Mouse (Mus musculus) left cerebral cortex, postnatal 4 days (tissue): ENCODE measurements around the gene Tjp2. TPM values are rescaled to one million over a fixed set of nuclear protein-coding genes. Genes with fewer than 3 reads are reported as not detected.
"Not testable (repeated sequence)": the region's sequence is repeated elsewhere in the genome, so short reads cannot be mapped to it uniquely, and the experiment has no call there.

Experiments
- DNase-seq: peaks from one replicate; pipeline ENCODE4 v3.0.0-alpha.2; 2022
- intact Hi-C: fragments of 180-260 bp; cut with DNase I; formaldehyde crosslinking; loops from one replicate; pipeline ENCODE4 v1.15.1; 2025
- total RNA-seq, 2 experiments: library from RNA; stranded (reverse); gene quantifications; 2 replicates each; pipeline ENCODE4 v1.2.3; 2021

The Tjp2 gene
- total RNA-seq, 2 experiments from 2014 or later, result 19.0 to 20.3 TPM

- intact Hi-C loops, result no loop called here
- no peak for DNase-seq
Measured at GRCm38 (mm10) chr19:24137392-24137791, 87.4 kb downstream of the Tjp2 start.

- intact Hi-C loops, result no loop called here
- no peak for DNase-seq
Measured at GRCm38 (mm10) chr19:24134991-24135390, 89.8 kb downstream of the Tjp2 start.

DNA sequence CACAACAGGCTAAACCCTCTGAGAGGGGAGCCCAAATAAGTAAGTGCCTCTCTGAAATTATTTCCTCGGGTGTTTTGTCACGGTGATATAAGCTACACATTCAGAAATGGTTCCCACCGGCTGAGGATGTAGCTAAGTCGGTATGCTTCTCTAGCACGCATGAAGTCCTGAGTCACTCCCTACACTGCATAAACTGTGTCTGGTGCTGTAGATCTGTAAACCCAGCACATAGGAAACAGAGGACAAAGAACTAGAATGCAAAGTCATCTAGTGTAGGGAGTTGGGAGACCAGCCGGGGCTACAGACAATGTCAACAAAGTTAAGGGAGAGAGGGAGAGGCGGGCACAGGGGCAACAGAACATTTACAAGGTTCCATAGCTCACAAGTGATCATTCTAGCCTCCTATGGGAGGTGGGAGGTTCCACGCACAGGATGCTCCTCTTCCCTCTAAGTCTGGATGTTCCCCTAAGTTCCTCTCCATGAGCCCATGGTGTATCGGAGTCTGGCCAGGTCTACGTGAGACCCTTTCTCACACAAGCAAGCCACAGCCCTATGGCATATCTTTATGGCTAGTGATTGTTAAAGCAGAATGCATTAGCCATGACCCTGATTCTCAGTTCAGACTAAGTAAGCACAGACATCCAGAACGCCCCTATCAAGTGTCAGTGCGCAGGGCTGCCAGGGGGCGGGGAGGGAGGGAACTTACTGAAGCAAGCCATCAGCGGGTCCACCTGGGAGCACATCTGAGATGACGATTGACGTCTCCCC is 90.5 kb downstream of the Tjp2 start:
- DNase-seq, result no peak
- intact Hi-C loops, result no loop called here

DNA sequence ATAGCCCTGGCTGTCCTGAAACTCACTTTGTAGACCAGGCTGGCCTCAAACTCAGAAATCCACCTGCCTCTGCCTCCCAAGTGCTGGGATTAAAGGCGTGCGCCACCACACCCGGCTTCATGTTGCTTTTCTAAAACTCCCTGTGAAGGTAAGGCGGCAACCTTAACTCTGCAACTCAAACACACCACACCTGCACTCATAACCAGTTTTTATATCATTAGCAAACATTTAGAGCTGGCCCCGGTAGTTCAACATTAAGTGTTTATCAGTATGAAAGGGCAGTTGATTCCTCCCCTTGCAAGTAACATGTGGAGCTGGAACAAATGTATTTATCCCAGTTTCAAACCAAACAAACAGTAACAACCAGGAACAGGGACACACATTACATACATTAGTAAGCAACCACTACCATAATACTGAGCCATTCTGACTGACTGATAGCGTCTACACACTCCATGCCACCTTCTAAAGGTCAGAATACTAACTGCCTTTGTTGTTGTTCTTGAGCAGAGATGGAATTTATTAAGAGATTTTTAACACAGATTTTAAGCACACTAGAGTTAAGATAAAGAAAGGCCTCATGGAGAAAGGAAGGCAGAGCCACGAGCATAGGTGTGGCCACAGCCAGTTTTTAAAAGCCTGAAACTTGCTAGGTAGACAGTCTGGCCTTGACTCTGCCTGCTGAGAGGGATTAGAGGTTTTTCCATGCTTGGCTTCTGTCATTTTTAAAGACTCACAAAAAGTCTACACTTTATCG is 101.1 kb downstream of the Tjp2 start:
- intact Hi-C loops, result no loop called here
- DNase-seq, result no peak

DNA sequence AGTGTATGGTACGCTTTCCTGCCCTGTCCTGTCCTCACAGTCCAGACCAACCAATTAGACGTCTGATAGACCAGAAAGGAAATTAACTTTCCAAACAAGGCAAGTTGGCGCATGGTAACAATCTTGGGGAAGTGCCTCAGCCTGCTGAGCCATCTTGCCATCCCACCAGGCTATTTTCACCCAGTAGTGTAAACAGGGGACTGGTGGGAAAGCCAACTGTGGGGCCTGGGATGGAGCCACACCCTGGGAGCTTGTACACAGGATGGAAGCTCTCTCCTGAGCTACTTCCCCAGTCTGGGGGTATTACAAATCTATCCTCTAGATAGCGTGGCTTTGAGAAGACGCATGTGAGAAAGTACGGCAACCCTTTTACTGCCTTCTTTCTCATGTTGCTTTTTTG is 101.7 kb downstream of the Tjp2 start:
- intact Hi-C loops, result no loop called here
- DNase-seq, result no peak

- intact Hi-C loops, result no loop called here
- no peak for DNase-seq
Measured at GRCm38 (mm10) chr19:24122647-24123046, 102.2 kb downstream of the Tjp2 start.

GRCm38 (mm10) chr19:24120811-24121210 is 104.0 kb downstream of the Tjp2 start:
- no peak for DNase-seq
- intact Hi-C loops, result no loop called here

DNA sequence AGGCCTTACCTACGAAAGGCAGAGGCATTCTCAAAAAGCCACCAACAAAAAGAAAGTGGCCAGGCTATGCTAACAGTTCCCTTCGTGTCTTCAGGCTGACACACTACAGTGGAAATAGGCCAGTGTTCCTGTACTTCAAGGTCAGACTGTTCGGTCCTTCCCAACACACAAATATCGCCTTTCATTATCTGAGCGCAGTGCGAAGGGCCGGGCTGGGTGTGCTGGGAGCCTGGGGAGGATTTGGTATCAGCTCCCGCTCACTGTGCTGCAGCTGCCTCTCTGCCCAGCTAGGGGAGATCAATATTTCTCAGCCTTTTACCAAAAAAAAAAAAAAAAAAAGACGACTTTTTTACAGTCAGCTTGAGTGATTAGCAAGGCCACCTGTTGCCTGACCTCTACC is 106.1 kb downstream of the Tjp2 start:
- no peak for DNase-seq
- intact Hi-C loops, result no loop called here

- no peak for DNase-seq
- intact Hi-C loops, result no loop called here
Measured at GRCm38 (mm10) chr19:24111581-24111980, 113.2 kb downstream of the Tjp2 start.

- no peak for DNase-seq
- intact Hi-C loops, result no loop called here
Measured at GRCm38 (mm10) chr19:24107707-24108106, 117.1 kb downstream of the Tjp2 start.

DNA sequence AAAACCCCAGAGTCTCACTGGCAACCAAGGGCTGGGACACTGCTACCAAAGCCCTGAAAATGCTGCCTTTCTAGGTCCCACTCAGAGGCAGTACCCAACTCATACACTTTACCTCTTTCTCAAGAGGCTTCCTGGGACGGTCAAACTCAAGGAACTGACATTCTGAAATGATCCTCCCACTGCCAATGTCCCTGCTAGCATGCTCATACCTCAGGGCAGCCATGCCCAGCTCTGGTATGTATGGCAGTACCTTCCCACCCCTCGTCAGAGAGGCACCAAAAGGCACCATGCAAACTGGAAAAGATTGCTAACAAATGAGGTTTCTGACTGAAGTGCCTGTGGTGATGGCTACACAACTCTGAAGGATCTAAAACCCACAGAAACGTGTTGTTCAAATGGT is 121.0 kb downstream of the Tjp2 start:
- intact Hi-C loops, result no loop called here
- no peak for DNase-seq

DNA sequence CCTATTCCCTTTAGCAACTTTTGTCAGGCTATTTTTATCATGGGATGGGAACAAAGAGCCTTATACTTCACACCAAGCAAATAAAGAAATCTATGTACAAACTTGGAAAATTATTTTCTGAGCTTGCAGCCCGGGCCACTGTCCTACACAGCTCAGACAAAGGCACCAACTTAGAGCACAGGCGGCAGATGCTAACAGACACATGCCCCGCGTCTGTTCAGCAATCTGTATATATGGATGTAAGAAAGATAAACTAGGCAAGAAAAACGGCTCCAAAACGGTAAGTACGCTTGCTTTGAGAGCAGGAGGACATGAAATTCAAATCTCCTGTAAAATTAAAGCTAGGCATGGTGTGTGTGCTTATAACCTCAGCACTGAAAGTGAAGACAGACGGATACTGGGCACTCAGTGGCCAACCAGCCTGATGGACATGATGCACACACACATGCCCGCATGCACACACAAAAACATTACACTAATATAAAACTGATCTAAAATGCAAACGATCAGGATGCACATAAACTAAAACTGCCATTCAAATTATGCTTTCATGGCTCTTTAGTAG is 122.2 kb downstream of the Tjp2 start:
- intact Hi-C loops, result no loop called here
- DNase-seq, result no peak

- DNase-seq, result no peak
- intact Hi-C loops, result no loop called here
Measured at GRCm38 (mm10) chr19:24101183-24101582, 123.6 kb downstream of the Tjp2 start.

- no peak for DNase-seq
- intact Hi-C loops, result no loop called here
Measured at GRCm38 (mm10) chr19:24098691-24099090, 126.1 kb downstream of the Tjp2 start.

DNA sequence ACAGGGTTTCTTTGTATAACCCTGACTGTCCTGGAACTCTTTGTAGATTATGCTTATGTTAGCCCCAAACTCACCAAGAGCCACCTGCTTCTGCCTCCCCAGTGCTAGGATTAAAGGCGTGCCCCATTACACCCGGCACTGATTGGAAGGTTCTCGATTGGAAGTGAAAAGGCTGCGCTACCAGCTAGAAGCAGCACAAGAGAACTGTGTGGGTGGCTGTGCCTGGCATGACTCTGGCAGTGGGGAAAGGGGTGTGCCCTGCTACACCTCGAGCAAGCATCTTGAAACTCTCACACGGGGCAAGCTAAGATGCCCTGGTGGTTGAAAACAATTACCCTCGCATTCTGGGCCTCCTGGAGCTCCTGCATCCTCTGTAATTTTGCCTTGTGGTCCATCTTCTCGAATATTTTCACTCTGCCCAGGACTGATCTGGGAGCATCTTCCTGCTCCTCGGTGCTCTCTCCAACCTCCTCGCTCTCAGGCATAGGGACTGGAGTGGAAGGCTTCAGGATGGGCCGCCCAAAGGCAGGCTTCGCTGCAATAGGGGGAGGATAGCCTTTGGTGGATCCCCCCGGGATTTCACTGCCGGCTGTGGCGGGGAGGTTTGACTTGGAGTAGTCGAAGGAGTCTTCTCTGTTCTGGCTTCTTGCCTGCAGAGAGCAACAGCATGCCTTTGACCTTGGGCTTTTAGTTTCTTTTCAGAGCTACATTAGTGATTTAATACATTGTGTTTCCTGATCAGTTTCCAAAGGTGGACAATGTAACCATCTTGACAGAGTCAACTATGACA is 127.0 kb downstream of the Tjp2 start:
- intact Hi-C loops, result no loop called here
- no peak for DNase-seq

- intact Hi-C loops, DNase-seq: not testable (repeated sequence)
Measured at GRCm38 (mm10) chr19:24092060-24092459, 132.8 kb downstream of the Tjp2 start.

- DNase-seq, result no peak
- intact Hi-C loops, result no loop called here
Measured at GRCm38 (mm10) chr19:24090366-24090765, 134.5 kb downstream of the Tjp2 start.

- intact Hi-C loops, result no loop called here
- DNase-seq, result no peak
Measured at GRCm38 (mm10) chr19:24085306-24085705, 139.5 kb downstream of the Tjp2 start.

DNA sequence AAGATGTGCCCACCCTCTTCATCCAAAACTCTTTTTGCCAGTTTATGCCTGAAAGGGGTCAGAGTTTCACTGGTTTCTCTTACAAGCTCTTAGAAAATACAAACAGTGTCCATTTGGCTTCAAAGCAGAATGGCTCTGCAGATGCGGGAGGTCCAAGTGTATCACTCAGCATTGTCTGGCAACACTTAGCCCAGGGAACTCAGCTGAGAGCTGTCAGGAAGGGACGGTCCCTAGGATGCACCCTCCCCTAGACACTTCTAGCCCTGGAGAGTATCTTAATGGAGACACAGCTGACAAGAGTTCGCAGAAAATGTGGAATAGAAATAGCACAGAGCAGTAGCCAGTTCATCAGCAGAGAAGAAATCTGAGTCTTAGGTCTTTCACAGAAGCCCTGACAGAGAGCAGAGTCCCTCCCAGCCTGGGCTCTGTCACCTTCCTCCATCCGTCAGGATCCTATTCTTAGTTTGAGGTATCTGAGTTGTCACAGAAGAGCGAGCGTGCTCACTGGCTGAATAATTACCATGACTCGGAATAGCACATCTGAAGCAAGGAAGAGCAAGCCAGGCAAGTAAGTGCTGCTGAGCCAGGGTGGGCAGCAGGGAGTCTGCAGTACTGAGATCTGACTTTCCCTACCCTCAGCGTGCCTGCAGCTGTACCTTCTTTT is 144.3 kb downstream of the Tjp2 start:
- DNase-seq, result no peak
- intact Hi-C loops, result no loop called here

DNA sequence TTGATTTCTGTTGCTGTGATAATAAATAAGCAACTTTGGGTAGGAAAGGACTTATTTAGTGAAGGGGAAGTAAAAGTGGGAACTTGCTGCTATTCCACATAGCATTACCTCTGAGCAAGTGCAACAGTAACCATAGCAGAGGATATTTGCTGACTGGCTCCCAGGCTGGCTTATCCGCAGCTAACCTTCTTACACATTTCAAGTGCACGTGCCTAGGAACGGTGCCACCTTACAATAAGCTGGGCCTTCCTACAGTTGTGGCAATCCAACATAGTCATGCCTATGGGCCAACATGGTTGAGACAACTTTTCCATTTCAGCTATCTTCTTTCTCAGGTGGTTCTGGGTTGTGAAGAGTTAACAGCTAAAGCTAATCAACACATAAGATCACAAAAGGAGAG is 147.2 kb downstream of the Tjp2 start:
- intact Hi-C loops, result no loop called here
- no peak for DNase-seq

GRCm38 (mm10) chr19:24076536-24076935 is 148.3 kb downstream of the Tjp2 start:
- DNase-seq, result no peak
- intact Hi-C loops, result no loop called here
